Mouse (Mus musculus): Measurements from ENCODE around the gene Plekhh1.

Gene Plekhh1

DNA sequence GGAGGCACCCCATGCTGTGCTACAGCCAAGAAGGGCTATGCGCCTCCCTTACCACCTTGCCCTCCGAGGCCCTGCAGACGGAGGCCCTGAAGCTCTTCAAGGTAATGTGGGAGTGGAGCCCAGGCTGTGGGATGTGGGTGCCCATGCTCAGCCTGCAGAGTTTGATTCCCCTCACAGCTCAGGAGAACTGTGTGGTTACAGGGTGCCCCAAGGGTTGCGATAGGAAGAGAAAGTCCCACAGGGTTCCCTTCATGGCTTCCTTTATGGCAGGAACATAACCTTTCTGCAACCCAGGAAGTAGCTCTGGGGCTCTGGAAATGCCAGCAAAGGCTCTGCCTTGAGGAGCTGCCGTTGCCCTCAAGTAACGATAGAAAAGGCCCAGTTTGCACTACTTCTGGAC lies 41.0 kb downstream of the Plekhh1 start:
- DNase-seq (ENCODE audit: inconsistent ontology term): no peak

DNA sequence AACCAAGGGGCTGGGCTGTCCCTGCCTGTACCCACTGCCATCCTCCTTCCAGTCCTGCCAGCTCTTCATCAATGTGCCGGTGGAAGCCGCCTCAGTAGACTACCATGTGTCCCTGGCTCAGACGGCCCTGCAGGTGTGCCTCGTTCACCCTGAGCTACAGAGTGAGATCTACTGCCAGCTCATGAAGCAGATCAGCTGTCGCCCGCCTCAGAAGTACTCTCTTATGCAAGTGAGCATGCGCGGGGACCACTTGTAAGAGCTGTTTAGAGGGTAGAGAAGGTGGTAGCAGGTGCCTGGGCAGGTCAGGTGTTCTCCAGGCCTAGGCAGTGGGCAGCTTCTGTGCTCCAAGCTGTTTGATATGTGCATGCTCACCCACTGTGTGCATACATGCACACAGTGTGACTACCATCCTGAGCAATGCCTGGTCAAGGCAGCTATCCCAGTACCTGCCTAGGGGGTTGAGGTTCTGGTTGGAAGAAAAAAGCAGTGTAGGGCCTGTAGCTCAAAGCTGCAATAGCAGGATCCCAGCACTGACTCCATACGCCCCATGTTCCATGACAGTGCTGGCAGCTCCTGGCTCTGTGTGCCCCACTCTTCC lies 41.9 kb downstream of the Plekhh1 start:
- DNase-seq (ENCODE audit: inconsistent ontology term): no peak

DNA sequence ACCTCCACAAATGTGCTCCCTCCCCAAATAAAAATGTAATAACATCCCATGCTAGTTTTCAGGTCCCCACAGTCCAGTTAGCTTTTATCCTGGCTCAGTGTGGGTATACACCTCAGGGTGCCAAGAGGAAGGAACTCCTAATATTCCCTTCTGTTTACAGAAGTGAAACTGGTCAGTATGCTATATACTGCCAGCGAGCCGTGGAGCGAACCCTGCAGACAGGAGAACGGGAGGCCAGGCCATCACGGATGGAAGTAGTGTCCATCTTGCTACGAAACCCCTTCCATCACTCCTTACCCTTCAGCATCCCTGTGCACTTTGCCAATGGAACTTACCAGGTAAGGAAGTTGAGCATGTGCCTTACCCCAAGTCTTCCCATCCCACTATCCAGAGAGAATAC lies 43.6 kb downstream of the Plekhh1 start:
- no peak for DNase-seq (ENCODE audit: inconsistent ontology term)

DNA sequence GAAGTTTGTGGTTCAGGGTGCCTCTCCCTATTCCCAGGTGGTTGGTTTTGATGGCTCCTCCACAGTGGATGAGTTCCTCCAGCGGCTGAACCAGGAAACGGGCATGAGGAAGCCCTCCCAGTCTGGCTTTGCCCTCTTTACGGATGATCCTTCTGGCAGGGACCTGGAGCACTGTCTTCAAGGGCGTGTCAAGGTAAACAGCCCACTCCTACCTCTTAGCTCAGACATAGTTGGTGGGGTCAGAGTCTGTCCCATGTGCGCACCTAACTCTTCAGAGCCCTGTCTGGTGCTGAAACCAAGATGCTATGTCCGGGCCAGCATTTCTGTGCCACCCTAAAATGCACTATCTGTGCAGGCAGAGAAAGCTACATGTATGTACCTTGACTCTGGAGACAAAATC lies 44.4 kb downstream of the Plekhh1 start:
- no peak for DNase-seq (ENCODE audit: inconsistent ontology term)

DNA sequence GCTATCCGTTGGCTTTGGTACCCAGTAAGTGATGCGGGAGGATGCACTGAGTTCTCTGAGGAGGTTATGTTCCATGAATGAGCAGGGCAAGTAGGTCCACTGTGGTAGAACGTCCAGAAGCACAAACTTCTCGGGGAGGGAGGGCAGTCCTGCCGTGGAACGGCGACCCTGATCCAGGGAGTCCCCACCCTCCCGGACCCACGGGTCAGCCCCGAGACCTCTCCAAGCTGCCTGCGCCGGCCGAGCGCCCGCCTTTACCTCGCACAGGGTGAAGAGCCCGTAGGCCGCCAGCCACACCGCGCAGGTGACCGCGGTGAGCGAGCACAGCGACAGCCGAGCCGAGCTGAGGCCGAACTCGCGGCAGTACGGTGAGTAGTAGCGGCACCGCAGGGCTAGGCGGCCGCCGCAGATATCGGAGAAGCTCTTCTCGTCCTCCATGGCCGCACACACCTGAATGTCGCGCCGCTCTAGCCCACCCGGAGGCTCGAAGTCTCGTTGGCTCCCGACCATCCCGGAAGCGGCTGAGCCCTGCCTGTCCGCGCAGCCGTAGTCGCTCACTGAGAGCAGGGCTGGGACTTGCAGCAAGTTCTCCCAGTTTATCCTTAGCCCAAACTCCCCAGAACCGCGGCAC lies 60.3 kb downstream of the Plekhh1 start, which contains the start of gene Pigh:
Gene Pigh (minus strand): TSS at position 470 of the 631 bp plus-strand sequence.
- DNase-seq (ENCODE audit: inconsistent ontology term): peak; percentile 84

DNA sequence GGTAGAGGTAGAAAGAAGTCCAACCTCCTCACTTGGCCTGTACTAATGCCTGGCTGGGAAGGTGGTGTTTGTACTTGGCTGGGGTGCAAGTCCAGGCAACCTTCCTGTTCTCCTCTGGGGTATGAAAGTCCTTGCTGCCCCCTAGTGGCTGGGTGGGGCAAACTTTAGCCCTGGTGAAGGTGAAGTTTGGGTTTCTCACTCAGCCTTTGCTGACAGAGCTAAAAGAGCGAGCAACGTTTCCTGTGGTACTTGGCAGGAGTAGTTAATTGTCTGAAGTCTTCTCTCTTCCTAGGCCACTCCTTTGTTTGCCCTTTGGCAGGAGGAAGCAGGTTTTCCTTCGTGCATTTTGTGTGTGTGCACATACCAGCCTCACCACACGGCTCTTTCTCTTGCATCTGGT lies 63.6 kb downstream of the Plekhh1 start:
- DNase-seq (ENCODE audit: inconsistent ontology term): peak; percentile 38

DNA sequence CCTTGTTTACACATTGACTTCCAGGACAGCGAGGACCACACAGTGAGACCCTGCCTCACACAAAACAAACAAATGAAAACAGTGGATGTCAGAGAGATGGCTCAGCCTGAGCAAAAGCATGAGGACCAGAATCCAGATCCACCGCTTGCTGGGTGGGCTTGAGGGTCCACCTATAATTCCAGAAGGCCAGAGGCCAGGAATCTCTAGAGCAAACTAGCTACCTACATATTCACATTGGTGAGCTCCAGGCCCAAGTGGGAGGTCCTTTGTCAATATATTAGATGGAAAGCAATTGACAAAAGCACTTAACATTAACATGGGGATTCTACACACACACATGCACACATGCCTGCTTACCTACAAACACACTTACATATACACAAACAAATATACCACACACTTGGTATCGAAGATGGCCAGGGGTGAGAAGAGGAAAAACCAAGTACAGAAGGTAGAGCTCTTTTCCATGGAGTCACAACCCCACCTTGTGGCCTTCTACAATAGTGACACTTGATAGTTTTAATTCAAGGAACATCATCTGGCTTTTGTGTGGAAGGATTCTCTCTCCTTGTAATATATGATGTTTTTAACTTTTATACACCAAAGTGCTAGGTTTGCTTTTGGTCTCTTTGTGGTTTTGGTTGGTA lies 68.3 kb downstream of the Plekhh1 start:
- peak; percentile 22 for DNase-seq (ENCODE audit: inconsistent ontology term)

DNA sequence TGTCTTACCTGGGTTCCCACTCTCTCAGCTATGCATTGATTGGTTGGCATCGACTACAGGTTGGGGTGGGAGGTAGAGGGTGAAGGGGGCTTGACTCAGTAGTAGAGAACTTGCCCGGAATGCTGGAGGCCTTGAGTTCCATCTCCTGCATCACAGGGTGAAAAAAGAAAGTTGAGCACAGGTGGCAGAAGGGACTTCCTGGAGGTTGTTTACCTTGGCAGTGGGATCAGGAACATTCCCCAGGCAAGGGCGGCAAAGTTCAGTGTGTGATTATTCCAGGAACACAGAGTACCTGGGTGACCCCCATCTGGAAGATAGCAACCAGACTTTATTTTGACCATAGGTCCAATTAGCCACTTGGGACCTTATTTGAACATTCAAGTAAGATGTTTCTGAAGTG lies 74.8 kb downstream of the Plekhh1 start:
- DNase-seq (ENCODE audit: inconsistent ontology term): no peak

DNA sequence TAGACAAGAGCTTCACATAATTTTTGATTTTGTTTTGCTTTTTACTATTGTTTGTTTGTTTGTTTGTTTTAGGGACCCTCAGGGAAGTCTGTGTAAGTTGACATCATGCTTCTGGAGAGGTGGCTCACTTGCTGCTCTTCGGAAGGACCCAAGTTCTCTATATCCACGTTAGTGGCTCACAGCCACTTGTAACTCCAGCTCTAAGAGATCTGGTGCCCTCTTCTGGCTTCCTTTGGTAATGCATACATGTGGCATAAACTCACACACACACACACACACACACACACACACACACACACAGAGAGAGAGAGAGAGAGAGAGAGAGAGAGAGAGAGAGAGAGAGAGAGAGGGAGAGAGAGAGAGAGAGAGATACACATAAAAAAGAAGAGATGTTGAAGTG lies 75.6 kb downstream of the Plekhh1 start:
- DNase-seq (ENCODE audit: inconsistent ontology term): no peak

DNA sequence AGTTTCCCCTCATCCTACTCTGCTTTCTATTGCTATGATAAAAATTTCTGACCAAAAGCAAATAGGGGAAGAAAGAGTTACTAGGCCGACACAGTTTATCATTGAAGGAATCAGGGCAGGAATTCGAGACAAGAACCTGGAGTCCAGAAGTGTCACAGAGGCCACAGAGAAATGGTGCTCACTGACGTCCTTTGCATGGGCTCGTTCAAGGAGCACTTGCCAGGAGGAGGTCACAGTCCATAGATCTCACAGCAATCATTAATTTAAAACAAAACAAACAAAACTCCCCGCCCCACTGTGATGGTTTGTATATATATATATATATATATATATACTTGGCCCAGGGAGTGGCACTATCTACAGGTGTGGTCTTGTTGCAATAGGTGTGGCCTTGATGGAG lies 76.3 kb downstream of the Plekhh1 start:
- DNase-seq (ENCODE audit: inconsistent ontology term): no peak

DNA sequence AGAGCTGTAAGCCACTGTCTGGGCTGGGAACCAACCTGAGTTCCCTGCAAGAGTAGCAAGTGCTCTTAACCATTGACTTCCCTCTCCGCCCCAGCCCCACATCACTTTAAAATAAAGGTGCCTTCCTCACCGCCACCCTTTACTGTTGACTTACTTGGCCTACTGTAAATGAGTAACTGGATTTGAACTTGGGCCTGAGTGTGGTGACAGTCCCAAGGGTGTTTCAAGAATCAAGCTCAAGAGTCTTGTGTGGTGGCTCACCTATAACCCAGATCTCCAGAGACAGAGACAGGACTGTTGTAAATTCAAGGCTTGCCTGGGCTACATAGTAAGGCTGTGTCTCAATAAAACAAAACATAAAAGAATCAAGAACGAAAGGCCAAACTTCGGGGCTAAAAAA lies 90.0 kb downstream of the Plekhh1 start:
- no peak for DNase-seq (ENCODE audit: inconsistent ontology term)

DNA sequence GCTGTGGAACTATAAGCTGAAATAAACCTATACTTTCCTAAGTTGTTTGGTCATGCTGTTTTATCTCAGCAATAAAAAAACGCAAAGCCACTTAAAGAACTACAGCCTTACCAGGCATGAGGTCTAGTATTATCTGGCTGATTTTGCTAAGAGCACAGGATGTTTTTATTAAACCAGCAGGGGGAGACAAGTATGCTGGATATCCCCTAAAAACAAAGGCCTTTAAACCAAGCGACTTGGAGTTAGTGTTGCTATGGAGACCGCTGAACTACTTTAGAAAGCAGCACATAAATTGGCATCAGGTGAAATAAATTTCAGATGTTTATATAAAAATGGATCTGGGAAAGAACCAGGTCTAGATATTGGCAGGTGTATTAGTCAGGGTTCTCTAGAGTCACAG lies 93.9 kb downstream of the Plekhh1 start:
- DNase-seq (ENCODE audit: inconsistent ontology term): no peak

DNA sequence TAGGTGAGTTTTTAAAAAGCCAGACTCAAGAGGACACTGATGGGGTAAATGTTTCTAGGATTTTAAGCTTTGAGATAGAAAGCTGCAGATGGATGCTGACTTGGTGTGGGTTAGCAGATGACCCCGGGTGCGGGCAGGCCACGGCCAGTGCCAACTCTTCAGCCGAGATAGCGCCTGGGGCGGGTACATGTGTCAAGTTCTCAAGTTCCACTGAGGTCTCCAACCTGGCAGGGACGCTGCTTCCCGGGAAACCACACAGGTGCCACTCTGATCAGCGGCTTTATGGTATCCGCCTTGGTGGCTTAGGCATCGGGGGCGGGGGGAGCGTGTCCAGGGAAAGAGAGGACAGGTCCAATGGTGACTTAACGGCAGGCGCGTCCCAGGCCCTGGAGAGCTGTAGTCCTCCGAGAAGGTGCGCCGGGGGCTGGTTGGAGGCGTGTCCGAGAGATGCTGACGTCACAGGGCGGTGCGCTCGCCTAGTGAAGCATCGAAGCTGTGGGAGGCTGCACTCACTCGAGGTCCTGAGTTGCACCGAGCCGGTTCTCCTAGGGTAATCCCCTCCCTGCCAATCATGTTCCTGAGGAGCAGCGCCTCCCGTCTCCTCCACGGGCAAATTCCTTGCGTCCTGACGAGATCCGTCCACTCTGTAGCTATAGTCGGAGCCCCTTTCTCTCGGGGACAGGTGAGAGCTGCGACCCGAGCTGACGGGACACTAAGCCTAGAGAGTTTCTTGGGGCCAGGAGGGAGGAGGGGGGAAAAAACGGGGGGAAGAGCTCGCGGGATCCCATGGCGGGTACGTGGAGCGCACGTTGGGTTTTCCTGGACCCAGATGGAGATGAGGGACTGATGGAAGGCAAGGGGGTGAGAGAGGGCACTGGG lies 101.6 kb downstream of the Plekhh1 start, which contains the start of gene Arg2:
Gene Arg2 (plus strand): TSS at position 479 of the 879 bp plus-strand sequence.
- DNase-seq (ENCODE audit: inconsistent ontology term): peak; percentile 63

Data from Muller cell, postnatal 12 days (primary cell).